Mouse (Mus musculus) adrenal gland, adult 18-20 months (tissue): ENCODE data around the gene Nptx1. TPM values are rescaled to one million over a fixed set of nuclear protein-coding genes. Genes with fewer than 3 reads are reported as not detected.

Experiments
- DNase-seq, 2 experiments: peaks; one replicate each; pipeline ENCODE4 v3.0.0; 2021 to 2022; ENCODE audit warnings: low spot score in 2 of 2
- total RNA-seq, 2 experiments: library from RNA; stranded (reverse); gene quantifications; 1 replicate in 1 of 2; 2 replicates in 1 of 2; pipeline ENCODE4 v1.2.3; 2021

The Nptx1 gene
- total RNA-seq, 2 experiments from 2014 or later, result 2.7 to 4.6 TPM

DNA sequence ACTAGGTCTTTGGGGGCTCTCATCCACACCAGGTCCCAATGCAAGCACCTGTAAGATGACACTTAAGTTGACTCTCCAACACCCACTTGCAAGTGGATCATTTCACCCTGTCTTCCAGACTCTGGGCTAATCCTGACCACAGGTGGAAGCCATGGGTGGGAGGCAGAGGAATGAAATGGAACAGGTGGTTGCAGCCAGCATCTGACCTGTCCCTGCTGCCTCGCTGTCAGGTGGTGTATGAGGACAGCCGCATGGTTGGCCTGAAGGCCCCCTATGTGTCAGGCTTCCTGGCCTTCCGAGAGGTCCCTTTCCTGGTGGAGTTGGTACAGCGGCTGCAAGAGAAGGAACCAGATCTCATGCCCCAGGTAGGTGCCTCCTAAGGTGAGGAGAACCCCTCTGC, 48.3 kb downstream of the Nptx1 start:
- DNase-seq, result no peak

GRCm38 (mm10) chr11:119497451-119497850, 50.1 kb downstream of the Nptx1 start:
- DNase-seq, result no peak

DNA sequence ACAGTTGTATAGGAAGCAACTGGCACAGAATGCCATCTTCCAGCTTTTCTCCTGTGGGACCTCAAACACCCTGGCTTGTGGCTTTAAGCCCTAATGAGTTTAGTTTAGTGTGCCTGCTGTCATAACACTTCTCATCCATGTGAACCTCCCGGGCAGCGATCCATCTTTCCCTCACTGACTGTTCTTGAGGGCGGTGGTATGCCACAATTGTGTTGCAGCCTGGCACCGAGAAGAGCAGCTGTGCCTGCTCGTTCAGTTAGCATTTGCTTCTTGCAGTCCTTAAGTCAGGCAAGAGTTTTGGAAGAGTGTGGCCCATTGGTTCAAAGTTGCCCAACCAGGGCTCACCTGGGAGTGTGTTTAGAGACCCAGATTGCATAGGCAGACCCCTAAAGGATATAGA, 51.4 kb downstream of the Nptx1 start:
- DNase-seq, result no peak

- no peak for DNase-seq
Measured at GRCm38 (mm10) chr11:119493516-119493915, 54.0 kb downstream of the Nptx1 start.

GRCm38 (mm10) chr11:119492830-119493229, 54.7 kb downstream of the Nptx1 start:
- no peak for DNase-seq

GRCm38 (mm10) chr11:119491690-119492087, 55.9 kb downstream of the Nptx1 start:
- DNase-seq, result no peak

DNA sequence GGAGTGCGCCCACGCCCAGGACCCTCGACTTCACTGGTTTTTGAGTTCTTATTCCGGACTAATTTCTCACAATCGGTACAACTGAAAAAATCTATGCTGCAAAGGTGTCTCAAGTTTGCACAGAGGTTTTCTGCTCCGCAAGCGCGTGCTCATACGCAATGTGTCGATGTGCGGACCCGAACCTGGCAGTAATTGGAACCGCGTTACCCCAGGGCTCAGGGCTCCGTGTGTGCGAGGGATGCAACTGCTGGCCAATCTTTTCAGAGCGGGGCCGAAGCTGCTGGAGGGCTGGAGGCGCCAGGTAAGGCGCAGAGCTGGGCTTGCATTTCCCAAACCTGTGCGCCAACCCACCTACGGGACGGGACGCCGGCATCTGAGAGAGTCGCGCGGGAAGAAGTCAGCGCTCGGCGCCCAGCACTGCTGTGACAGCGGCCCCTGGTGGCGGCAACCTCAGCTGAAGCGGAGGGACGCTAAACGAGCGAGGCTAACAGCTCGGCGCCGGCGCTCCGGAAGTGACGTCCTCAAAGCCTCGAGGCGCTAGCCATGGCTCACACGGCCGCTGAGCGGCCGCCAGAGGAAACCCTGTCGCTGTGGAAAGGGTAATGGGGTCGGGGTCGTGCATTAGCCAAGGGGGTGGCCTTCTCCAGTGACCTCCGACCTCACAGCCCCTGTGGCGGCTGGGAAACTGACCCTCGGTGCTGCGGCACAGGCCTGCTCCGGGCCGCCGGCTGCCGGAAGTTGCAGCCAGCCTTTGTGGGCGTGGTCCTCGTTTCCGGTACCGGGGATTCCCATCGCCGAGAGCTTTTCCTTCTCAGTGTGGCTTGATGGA, 56.5 kb downstream of the Nptx1 start, which contains the start of gene Endov:
Gene Endov, plus strand, starts transcription at position 487 of the 829 bp plus-strand sequence.
- DNase-seq, result peak; percentile 100

Other genes starting within 250 kb of the Nptx1 start
- 100 to 1,000 TPM; 130 to 134 TPM for gene Eif4a3, start 247.7 kb downstream of the Nptx1 start, total RNA-seq
- under 1 TPM in 1 of 2 experiments, not detected in 1; 0.19 TPM for gene Card14, start 240.0 kb downstream of the Nptx1 start, total RNA-seq
- gene Sgsh, start 192.2 kb downstream of the Nptx1 start, total RNA-seq, result 10 to 100 TPM; 11.5 to 17.0 TPM
- 1 to 10 TPM; 4.8 to 4.9 TPM for gene Slc26a11, start 192.2 kb downstream of the Nptx1 start, total RNA-seq
- gene Rnf213, start 154.7 kb downstream of the Nptx1 start, total RNA-seq, result 10 to 100 TPM; 19.1 to 20.6 TPM
- 10 to 100 TPM; 14.4 to 15.6 TPM for gene Endov, start 56.4 kb downstream of the Nptx1 start, total RNA-seq
- 10 to 100 TPM; 44.4 to 50.2 TPM for gene Rptor, start 55.2 kb upstream of the Nptx1 start, total RNA-seq